Mouse (Mus musculus) right cerebral cortex, adult 18-20 months (tissue): Measurements from ENCODE around the gene Polr1d.
A peak's percentile ranks its signal among the peaks of the same experiment; 100 is the strongest.

Experiments used
- DNase-seq: peaks from one replicate; pipeline ENCODE4 v3.0.0; 2022; ENCODE audit warnings: mixed read lengths

Polr1d gene

GRCm38 (mm10) chr5:147055572-147056245 is 21.1 kb upstream of the Polr1d start:
- peak; percentile 79 for DNase-seq

DNA sequence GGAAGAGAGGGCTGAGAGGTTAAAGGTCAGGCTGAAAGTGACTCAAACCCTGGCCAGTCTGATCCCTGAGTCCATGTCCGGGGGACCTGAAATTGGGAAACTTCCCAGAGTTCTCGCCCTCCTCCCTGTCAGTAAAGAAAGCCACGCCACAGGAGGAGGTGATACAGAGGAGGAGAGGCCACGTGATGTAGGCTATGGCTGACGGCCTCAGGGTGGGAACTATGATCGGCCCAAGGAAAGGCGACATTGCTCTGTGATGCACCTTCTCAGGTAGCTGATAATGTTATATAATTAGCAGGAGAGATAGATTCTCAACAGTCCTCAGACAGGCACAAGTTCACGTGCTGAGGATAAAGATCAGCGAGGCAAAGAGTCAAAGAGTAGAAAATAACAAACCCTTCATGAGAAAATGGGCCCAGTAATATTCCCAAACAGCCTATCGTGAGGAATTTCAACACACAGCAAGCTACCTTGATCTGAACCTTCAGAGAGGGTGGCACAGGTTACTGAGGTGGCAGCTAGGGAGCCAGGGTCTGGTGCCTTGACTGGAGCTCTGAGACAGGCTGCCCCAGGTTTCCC is 20.0 kb upstream of the Polr1d start:
- DNase-seq = no peak

- DNase-seq = no peak
Observed at GRCm38 (mm10) chr5:147057626-147058414, 19.0 kb upstream of the Polr1d start.

DNA sequence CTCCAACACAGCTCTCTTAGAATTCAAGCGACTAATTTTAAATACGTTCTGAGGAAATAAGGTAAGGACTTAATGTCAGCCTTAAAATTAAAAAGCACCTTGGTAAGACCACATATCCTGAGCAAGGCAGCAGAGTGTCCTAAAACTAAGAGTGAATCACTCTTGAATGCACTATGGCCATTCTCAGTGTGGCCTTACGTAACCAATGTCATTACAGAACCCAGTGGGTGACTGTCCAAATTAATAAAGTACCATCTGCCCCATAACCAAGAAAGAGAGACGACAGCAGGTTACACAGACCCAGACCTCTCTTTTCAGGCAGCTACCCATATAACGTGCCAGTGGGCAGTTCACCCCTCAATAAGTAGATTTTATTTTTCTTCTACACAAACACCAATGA is 18.2 kb upstream of the Polr1d start:
- no peak for DNase-seq

- no peak for DNase-seq
Observed at GRCm38 (mm10) chr5:147059319-147059718, 17.5 kb upstream of the Polr1d start.

GRCm38 (mm10) chr5:147060024-147060423 is 16.8 kb upstream of the Polr1d start:
- no peak for DNase-seq

DNA sequence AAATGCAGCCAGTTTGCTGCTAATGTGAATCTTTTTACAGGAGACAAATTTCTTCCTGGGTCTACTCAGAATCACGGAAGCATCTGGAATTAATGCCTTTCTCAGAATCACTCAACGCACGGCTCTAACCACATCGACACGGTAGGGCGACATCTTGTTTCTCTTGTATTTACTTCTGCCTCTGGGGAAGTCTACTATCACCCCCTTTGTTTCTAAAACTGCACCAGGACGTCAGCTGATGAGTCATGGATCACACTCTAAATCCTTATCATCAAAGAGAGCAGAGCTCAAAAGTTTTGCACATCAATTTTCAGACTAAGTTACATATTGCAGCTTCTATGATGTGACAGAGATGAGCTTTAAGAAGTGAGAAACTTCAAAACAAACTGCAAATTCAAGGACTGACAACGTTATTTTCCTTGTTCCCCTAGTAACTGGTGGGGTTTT is 13.6 kb upstream of the Polr1d start:
- DNase-seq = no peak

DNA sequence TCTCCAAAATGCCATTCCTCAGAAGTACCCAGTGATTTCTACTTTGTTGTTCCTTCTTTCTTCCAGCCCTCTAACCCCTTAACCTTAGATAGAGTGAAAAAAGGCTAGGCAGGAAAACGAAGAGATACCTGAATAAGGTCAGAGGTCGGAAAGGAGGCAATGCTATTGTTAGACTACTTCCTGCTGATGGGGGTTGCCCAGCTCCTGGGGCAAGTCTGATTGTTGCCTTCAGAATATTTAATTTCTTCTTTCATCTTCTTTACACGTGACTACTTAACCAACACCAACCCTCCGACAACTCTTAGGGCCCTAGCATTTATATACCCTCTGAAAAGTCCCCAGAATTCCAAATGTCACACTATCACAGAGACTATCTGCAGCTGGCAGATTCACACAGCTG is 10.7 kb upstream of the Polr1d start:
- no peak for DNase-seq

- no peak for DNase-seq
Observed at GRCm38 (mm10) chr5:147066965-147067364, 9.9 kb upstream of the Polr1d start.

DNA sequence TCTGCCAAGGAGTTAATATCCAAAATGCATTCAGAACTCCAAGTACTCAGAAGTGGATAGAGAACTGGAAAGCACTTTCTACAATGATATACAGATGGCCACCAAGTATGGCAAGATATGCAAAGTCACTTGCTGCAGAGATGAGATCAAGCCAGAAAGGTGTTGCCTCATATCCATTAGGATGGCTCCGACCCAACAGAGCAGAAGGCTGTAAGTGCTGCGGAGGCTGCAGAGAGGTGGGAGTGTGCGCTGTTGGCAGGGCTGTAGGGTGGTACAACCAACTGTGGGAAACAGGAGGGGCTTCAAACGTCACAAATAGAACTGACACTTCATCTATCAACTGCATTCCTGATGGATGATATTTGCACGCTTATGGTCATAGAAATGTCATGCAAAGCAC is 8.0 kb upstream of the Polr1d start:
- no peak for DNase-seq

- no peak for DNase-seq
Observed at GRCm38 (mm10) chr5:147070791-147071516, 5.9 kb upstream of the Polr1d start.

DNA sequence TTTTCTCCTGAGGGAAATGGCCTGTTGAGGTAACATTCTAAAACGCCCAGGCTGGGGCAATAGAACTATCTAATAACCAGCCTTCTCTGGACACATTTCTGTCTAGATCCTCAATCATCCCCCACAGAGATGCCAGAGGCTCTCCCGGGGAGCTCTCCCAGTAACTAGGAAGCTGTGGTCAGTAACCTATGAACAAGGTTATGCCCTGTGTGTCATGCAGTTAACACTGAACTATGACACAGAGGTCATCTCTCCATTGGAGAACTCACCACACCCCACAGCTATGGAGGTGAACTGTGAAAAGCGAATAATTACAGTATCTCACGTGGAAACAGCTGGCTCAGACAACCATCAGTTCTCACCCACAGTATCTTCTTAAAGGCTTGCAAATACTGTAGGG is 5.0 kb upstream of the Polr1d start:
- no peak for DNase-seq

GRCm38 (mm10) chr5:147073805-147074204 is 3.0 kb upstream of the Polr1d start:
- DNase-seq = no peak

GRCm38 (mm10) chr5:147075103-147076025 is 1.5 kb upstream of the Polr1d start:
- no peak for DNase-seq

GRCm38 (mm10) chr5:147076026-147076798 is 638 bp upstream of the Polr1d start, which contains the start of gene Lnx2:
Gene Lnx2, minus strand, starts transcription at chr5:147076586.
- DNase-seq = peak; percentile 99

GRCm38 (mm10) chr5:147077305-147078034 is 620 bp downstream of the Polr1d start:
- DNase-seq = peak; percentile 90

- no peak for DNase-seq
Observed at GRCm38 (mm10) chr5:147078110-147078900, 1.5 kb downstream of the Polr1d start.

- DNase-seq = peak; percentile 86
Observed at GRCm38 (mm10) chr5:147085201-147085894, 8.5 kb downstream of the Polr1d start.

- DNase-seq = no peak
Observed at GRCm38 (mm10) chr5:147086816-147087215, 10.0 kb downstream of the Polr1d start.
